Mouse (Mus musculus): ENCODE results near the gene Alpk3.

DNA sequence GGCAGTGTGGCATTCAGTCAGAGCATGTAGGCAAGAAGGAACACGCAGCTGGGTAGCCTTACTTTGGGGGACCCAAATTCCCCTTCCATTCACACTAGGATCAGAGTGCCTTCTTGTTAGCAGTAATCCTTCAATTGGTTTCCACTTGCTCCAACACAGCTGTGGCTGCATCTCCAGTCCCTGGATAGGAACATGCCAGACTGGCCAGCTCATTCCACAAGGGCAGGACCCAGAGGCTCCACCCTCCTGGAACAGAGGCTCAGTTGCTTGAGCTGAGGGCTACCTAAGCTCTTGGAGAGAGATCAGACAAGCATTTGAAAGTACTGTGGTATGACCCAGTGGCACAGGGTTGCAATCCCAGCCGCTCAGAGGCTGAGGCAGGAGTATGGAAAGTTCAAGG lies 8.9 kb upstream of the Alpk3 start:
- TF ChIP-seq CTCF (IDR thresholded peaks at IDR 0.05; ENCODE audit: extremely low read depth, insufficient read depth, low read length) (no peak), POLR2A (IDR thresholded peaks at IDR 0.05; ENCODE audit: extremely low read depth, insufficient read depth, low read length) (no peak)

All from cortical plate, adult 2 months (tissue).